Mouse (Mus musculus) stomach, postnatal 0 days (tissue): ENCODE results near the gene Smc3.

Experiments
- CTCF ChIP-seq: IDR thresholded peaks from 2 replicates; pipeline ENCODE4 v1.5.1; 2016; ENCODE audit warnings: antibody characterized with exemption, low read depth, mild to moderate bottlenecking, moderate library complexity
- EP300 ChIP-seq: optimal IDR thresholded peaks from 2 replicates; pipeline ENCODE3; 2016; ENCODE audit warnings: antibody characterized with exemption

- TF ChIP-seq CTCF, result no peak
- TF ChIP-seq EP300, result no peak
Measured at GRCm38 (mm10) chr19:53679981-53680380, 79.8 kb downstream of the Smc3 start.
